Mouse (Mus musculus): ENCODE data around the gene Htr1f. TPM values are rescaled to one million over a fixed set of nuclear protein-coding genes. Genes with fewer than 3 reads are reported as not detected.
"Not testable (repeated sequence)": the region's sequence is repeated elsewhere in the genome, so short reads cannot be mapped to it uniquely, and the experiment has no call there.

Htr1f gene
- not detected in 2 replicates for polyA plus RNA-seq (2012; ENCODE audit: insufficient read depth, insufficient read length, low replicate concordance, missing spikeins)

- peak within 1 kb of the TSS; percentile 86 for H3K27ac ChIP-seq (ENCODE audit: insufficient read depth, low read depth, low read length)
Measured at GRCm38 (mm10) chr16:65105184-65105931, at the start of gene Htr1f. Gene Htr1f (minus strand): TSS chr16:65105854.

GRCm38 (mm10) chr16:65139771-65140170, 34.1 kb upstream of the Htr1f start:
- TF ChIP-seq CTCF (IDR thresholded peaks at IDR 0.05; ENCODE audit: insufficient read depth, low read depth, low read length) (no peak), POLR2A (IDR thresholded peaks at IDR 0.05; ENCODE audit: insufficient read depth, low read depth, low read length) (no peak)
- Histone ChIP-seq H3K4me3 (ENCODE audit: insufficient read depth, low read depth, low read length) (no peak overlapping the region), H3K4me1 (ENCODE audit: control insufficient read depth, insufficient read depth, low read length) (no peaks in the 10 kb centered on the region), H3K27ac (ENCODE audit: insufficient read depth, low read depth, low read length) (no peak overlapping the region)
- WGBS = 81% methylated on average over 2 of the region's 2 CpGs

More at GRCm38 (mm10) chr16:65105184-65105931, at the start of gene Htr1f:
- Histone ChIP-seq H3K4me3 (ENCODE audit: insufficient read depth, low read depth, low read length) (peak within 1 kb of the TSS; percentile 77), H3K4me1 (ENCODE audit: control insufficient read depth, insufficient read depth, low read length) (peaks cover 3% of the 10 kb centered on the region; the same call in 1 of the 2 replicates)
- WGBS = 4% methylated on average over 41 of the region's 41 CpGs
- TF ChIP-seq POLR2A (IDR thresholded peaks at IDR 0.05; ENCODE audit: insufficient read depth, low read depth, low read length) (no peak), CTCF (IDR thresholded peaks at IDR 0.05; ENCODE audit: insufficient read depth, low read depth, low read length) (no peak)

GRCm38 (mm10) chr16:65129391-65129790, 23.7 kb upstream of the Htr1f start:
- 85% methylated on average over 2 of the region's 2 CpGs for WGBS
- TF ChIP-seq POLR2A (IDR thresholded peaks at IDR 0.05; ENCODE audit: insufficient read depth, low read depth, low read length) (no peak), CTCF (IDR thresholded peaks at IDR 0.05; ENCODE audit: insufficient read depth, low read depth, low read length) (no peak)
- H3K4me3 ChIP-seq (ENCODE audit: insufficient read depth, low read depth, low read length) = no peak overlapping the region
- H3K4me1 ChIP-seq (ENCODE audit: control insufficient read depth, insufficient read depth, low read length) = no peaks in the 10 kb centered on the region
- H3K27ac ChIP-seq (ENCODE audit: insufficient read depth, low read depth, low read length) = no peak overlapping the region

- no peak for TF ChIP-seq POLR2A (IDR thresholded peaks at IDR 0.05; ENCODE audit: insufficient read depth, low read depth, low read length)
- no peak for TF ChIP-seq CTCF (IDR thresholded peaks at IDR 0.05; ENCODE audit: insufficient read depth, low read depth, low read length)
- 85% methylated on average over 3 of the region's 3 CpGs for WGBS
- no peak overlapping the region for H3K4me3 ChIP-seq (ENCODE audit: insufficient read depth, low read depth, low read length)
- no peak overlapping the region for H3K27ac ChIP-seq (ENCODE audit: insufficient read depth, low read depth, low read length)
- no peaks in the 10 kb centered on the region for H3K4me1 ChIP-seq (ENCODE audit: control insufficient read depth, insufficient read depth, low read length)
Measured at GRCm38 (mm10) chr16:65127846-65128245, 22.2 kb upstream of the Htr1f start.

GRCm38 (mm10) chr16:65112221-65112620, 6.6 kb upstream of the Htr1f start:
- Histone ChIP-seq H3K27ac (ENCODE audit: insufficient read depth, low read depth, low read length) (no peak overlapping the region), H3K4me1 (ENCODE audit: control insufficient read depth, insufficient read depth, low read length) (no peaks in the 10 kb centered on the region), H3K4me3 (ENCODE audit: insufficient read depth, low read depth, low read length) (no peak overlapping the region)
- TF ChIP-seq POLR2A (IDR thresholded peaks at IDR 0.05; ENCODE audit: insufficient read depth, low read depth, low read length) = no peak
- TF ChIP-seq CTCF (IDR thresholded peaks at IDR 0.05; ENCODE audit: insufficient read depth, low read depth, low read length) = no peak
- 60% methylated on average over 1 of the region's 1 CpGs for WGBS

- TF ChIP-seq CTCF (IDR thresholded peaks at IDR 0.05; ENCODE audit: insufficient read depth, low read depth, low read length) (no peak), POLR2A (IDR thresholded peaks at IDR 0.05; ENCODE audit: insufficient read depth, low read depth, low read length) (no peak)
- no peak overlapping the region for H3K4me3 ChIP-seq (ENCODE audit: insufficient read depth, low read depth, low read length)
- peaks cover 2% of the 10 kb centered on the region; the same call in 1 of the 2 replicates for H3K4me1 ChIP-seq (ENCODE audit: control insufficient read depth, insufficient read depth, low read length)
- no peak overlapping the region for H3K27ac ChIP-seq (ENCODE audit: insufficient read depth, low read depth, low read length)
- 96% methylated on average over 5 of the region's 5 CpGs for WGBS
Measured at GRCm38 (mm10) chr16:65093552-65093951, 12.1 kb downstream of the Htr1f start.

GRCm38 (mm10) chr16:65083475-65083874, 22.2 kb downstream of the Htr1f start:
- 51% methylated on average over 2 of the region's 2 CpGs for WGBS
- no peaks in the 10 kb centered on the region for H3K4me1 ChIP-seq (ENCODE audit: control insufficient read depth, insufficient read depth, low read length)
- no peak overlapping the region for H3K4me3 ChIP-seq (ENCODE audit: insufficient read depth, low read depth, low read length)

GRCm38 (mm10) chr16:65069867-65070266, 35.8 kb downstream of the Htr1f start:
- H3K4me1 ChIP-seq (ENCODE audit: control insufficient read depth, insufficient read depth, low read length) = no peaks in the 10 kb centered on the region
- WGBS = 83% methylated on average over 1 of the region's 1 CpGs

More at GRCm38 (mm10) chr16:65083475-65083874, 22.2 kb downstream of the Htr1f start:
- no peak for TF ChIP-seq CTCF (IDR thresholded peaks at IDR 0.05; ENCODE audit: insufficient read depth, low read depth, low read length)
- H3K27ac ChIP-seq (ENCODE audit: insufficient read depth, low read depth, low read length) = no peak overlapping the region

GRCm38 (mm10) chr16:65066264-65066663, 39.4 kb downstream of the Htr1f start:
- H3K4me3 ChIP-seq (ENCODE audit: insufficient read depth, low read depth, low read length) = no peak overlapping the region
- TF ChIP-seq POLR2A (IDR thresholded peaks at IDR 0.05; ENCODE audit: insufficient read depth, low read depth, low read length) = no peak
- no peak for TF ChIP-seq CTCF (IDR thresholded peaks at IDR 0.05; ENCODE audit: insufficient read depth, low read depth, low read length)
- no peak overlapping the region for H3K27ac ChIP-seq (ENCODE audit: insufficient read depth, low read depth, low read length)
- no peaks in the 10 kb centered on the region for H3K4me1 ChIP-seq (ENCODE audit: control insufficient read depth, insufficient read depth, low read length)

More at GRCm38 (mm10) chr16:65069867-65070266, 35.8 kb downstream of the Htr1f start:
- no peak for TF ChIP-seq POLR2A (IDR thresholded peaks at IDR 0.05; ENCODE audit: insufficient read depth, low read depth, low read length)
- no peak for TF ChIP-seq CTCF (IDR thresholded peaks at IDR 0.05; ENCODE audit: insufficient read depth, low read depth, low read length)
- Histone ChIP-seq H3K4me3 (ENCODE audit: insufficient read depth, low read depth, low read length) (no peak overlapping the region), H3K27ac (ENCODE audit: insufficient read depth, low read depth, low read length) (no peak overlapping the region)

GRCm38 (mm10) chr16:65037660-65038425, 67.8 kb downstream of the Htr1f start:
- WGBS = 92% methylated on average over 5 of the region's 5 CpGs
- H3K4me1 ChIP-seq (ENCODE audit: control insufficient read depth, insufficient read depth, low read length); H3K4me3 ChIP-seq (ENCODE audit: insufficient read depth, low read depth, low read length); H3K27ac ChIP-seq (ENCODE audit: insufficient read depth, low read depth, low read length): not testable (repeated sequence)
